Mouse (Mus musculus): Measurements from ENCODE around the gene Rs1. TPM values are rescaled to one million over a fixed set of nuclear protein-coding genes. Genes with fewer than 3 reads are reported as not detected.
"Not testable (repeated sequence)": the region's sequence is repeated elsewhere in the genome, so short reads cannot be mapped to it uniquely, and the experiment has no call there.

Gene Rs1
- polyA plus RNA-seq, 2 experiments: not detected

DNA sequence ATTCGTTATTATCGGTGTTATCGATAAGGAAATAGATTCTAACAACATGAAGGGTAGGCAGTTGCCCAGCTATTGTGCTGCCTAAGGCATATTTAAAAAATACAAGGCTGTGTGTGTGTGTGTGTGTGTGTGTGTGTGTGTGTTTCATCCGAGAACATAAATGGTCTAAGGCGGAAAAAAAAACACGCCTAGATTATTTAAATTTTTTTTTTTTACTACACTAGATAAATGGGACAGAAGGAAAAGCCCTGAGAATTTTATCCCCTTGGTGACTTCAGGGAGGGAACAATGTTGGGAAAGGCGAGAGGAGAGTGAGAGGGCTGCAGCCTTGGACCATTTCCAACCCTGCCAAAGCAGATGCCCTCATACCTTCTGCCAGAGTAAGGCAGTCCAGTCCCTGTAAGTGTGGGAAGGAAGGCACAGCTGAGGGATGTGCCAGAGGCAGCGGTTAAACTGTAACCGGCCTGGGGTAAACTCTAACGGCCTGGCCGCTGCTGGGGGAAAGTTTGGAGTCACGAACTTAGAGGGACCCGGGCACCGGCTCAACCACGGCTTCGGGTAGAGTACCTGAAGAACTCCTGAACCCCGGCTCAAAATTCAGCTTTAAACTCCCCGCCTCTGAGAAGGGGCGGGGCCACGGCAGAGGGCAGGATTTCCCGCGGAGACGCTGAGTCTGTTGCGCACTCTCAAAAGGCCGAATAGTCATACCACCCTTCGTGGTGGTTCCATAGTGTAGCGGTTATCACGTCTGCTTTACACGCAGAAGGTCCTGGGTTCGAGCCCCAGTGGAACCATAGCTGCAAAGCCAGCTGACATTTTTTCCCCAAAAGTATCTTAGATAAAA lies 2.2 kb upstream of the Rs1 start:
- no peaks in the 10 kb centered on the region for H3K9me3 ChIP-seq (ENCODE audit: control insufficient read depth, low read length)
- ATAC-seq (ENCODE audit: insufficient read depth): peak; percentile 94
- H3K4me2 ChIP-seq (ENCODE audit: low read depth): peak overlapping the region; percentile 53
- H3K27ac ChIP-seq: no peak overlapping the region
- H3K36me3 ChIP-seq (replicated peaks; ENCODE audit: control insufficient read depth, insufficient read depth, low read depth): no peaks in the 10 kb centered on the region
- peak overlapping the region; percentile 56 for H3K9ac ChIP-seq (replicated peaks)
- H3K27me3 ChIP-seq (ENCODE audit: control insufficient read depth, insufficient read depth, low read length): no peaks in the 10 kb centered on the region
- no peaks in the 10 kb centered on the region for H3K4me1 ChIP-seq (replicated peaks; ENCODE audit: control insufficient read depth in 2 of 2, insufficient read depth in 2 of 2, low read length in 1 of 2)
- peak overlapping the region; percentile 61 to 92 for H3K4me3 ChIP-seq (ENCODE audit: insufficient read depth in 1 of 2, low read depth in 2 of 2, low read length in 2 of 2)
- DNase-seq (ENCODE audit: low read depth in 3 of 3, low spot score in 3 of 3): peak; percentile 66 to 71 (median 67)
- 26% methylated on average over 30 of the region's 30 CpGs for WGBS (ENCODE audit: insufficient replicate concordance)
- no peak for TF ChIP-seq CTCF (IDR thresholded peaks at IDR 0.05; ENCODE audit: low read depth)
- no peak for TF ChIP-seq EP300 (IDR thresholded peaks at IDR 0.05; ENCODE audit: low read depth)

DNA sequence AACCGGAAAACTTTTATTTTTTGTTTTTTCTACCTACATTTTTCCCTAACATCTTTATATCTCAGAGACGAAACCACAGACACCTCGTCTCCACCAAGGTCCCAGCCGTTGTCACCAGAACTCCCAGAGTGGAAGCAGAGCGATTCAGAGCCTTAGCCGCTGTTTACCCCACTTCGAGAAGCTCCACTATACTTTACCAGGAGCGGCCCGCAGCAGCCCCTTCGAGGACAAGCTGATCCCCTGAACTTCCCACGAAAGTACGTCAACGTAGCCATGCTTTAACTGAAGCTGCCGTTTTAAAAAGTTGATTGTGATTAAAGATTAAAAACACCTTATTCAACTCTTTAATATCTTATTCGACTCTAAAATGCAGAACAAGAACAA lies 1.6 kb upstream of the Rs1 start:
- TF ChIP-seq CTCF (IDR thresholded peaks at IDR 0.05; ENCODE audit: low read depth) (no peak), EP300 (IDR thresholded peaks at IDR 0.05; ENCODE audit: low read depth) (no peak)
- Histone ChIP-seq H3K9ac (replicated peaks) (peak overlapping the region; percentile 56), H3K27ac (no peak overlapping the region), H3K27me3 (ENCODE audit: control insufficient read depth, insufficient read depth, low read length) (no peaks in the 10 kb centered on the region), H3K9me3 (ENCODE audit: control insufficient read depth, low read length) (no peaks in the 10 kb centered on the region), H3K4me1 (replicated peaks; ENCODE audit: control insufficient read depth in 2 of 2, insufficient read depth in 2 of 2, low read length in 1 of 2) (no peaks in the 10 kb centered on the region), H3K4me3 (ENCODE audit: insufficient read depth in 1 of 2, low read depth in 2 of 2, low read length in 2 of 2) (peak overlapping the region; percentile 61 to 92), H3K4me2 (ENCODE audit: low read depth) (peak overlapping the region; percentile 53), H3K36me3 (replicated peaks; ENCODE audit: control insufficient read depth, insufficient read depth, low read depth) (no peaks in the 10 kb centered on the region)
- DNase-seq (ENCODE audit: low read depth in 3 of 3, low spot score in 3 of 3): no peak
- 18% methylated on average over 15 of the region's 15 CpGs for WGBS (ENCODE audit: insufficient replicate concordance)
- peak; percentile 83 for ATAC-seq (ENCODE audit: insufficient read depth)

DNA sequence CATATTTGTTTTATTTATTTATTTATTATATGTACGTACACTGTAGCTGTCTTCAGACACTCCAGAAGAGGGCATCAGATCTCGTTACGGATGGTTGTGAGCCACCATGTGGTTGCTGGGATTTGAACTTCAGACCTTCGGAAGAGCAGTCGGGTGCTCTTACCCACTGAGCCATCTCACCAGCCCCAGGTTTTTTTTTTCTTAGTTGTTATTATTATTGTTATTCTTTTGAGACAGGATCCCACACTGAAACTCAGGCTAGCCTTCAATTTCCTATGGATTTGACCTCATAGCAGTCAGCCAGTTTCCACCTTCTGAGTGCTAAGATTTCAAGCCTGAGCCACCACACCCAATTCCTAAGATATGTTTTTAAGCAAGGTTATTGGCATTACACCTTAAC lies 1.8 kb downstream of the Rs1 start:
- not testable (repeated sequence) for H3K9ac ChIP-seq (replicated peaks); DNase-seq (ENCODE audit: low read depth in 3 of 3, low spot score in 3 of 3); H3K4me1 ChIP-seq (replicated peaks; ENCODE audit: control insufficient read depth in 2 of 2, insufficient read depth in 2 of 2, low read length in 1 of 2); H3K36me3 ChIP-seq (replicated peaks; ENCODE audit: control insufficient read depth, insufficient read depth, low read depth); H3K27me3 ChIP-seq (ENCODE audit: control insufficient read depth, insufficient read depth, low read length); H3K4me3 ChIP-seq (ENCODE audit: insufficient read depth in 1 of 2, low read depth in 2 of 2, low read length in 2 of 2); ATAC-seq (ENCODE audit: insufficient read depth); H3K27ac ChIP-seq; H3K9me3 ChIP-seq (ENCODE audit: control insufficient read depth, low read length); H3K4me2 ChIP-seq (ENCODE audit: low read depth)
- WGBS (ENCODE audit: insufficient replicate concordance): 68% methylated on average over 5 of the region's 5 CpGs

DNA sequence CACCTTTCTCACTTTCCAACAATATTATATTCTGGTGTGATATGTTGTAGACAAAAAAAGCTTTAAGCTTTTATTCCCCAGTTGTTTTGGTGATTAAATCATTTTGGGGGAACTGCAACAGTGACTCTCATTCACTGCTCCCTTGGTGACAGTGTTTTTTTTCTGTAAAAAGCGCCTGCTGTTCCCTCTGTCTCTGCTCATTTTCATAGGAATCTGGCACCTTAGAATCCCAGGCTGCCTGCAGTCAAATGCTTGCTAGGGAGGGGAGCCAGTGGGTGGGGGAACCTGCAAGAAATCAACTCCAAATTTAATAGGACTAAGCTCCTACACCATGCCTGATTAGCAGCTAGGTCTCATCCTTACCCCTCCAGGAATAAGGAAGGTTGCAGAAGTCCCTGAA lies 5.2 kb downstream of the Rs1 start:
- H3K4me1 ChIP-seq (replicated peaks; ENCODE audit: control insufficient read depth in 2 of 2, insufficient read depth in 2 of 2, low read length in 1 of 2): no peaks in the 10 kb centered on the region
- H3K36me3 ChIP-seq (replicated peaks; ENCODE audit: control insufficient read depth, insufficient read depth, low read depth): no peaks in the 10 kb centered on the region
- H3K4me3 ChIP-seq (ENCODE audit: insufficient read depth in 1 of 2, low read depth in 2 of 2, low read length in 2 of 2): no peak overlapping the region
- H3K9me3 ChIP-seq (ENCODE audit: control insufficient read depth, low read length): no peaks in the 10 kb centered on the region
- H3K9ac ChIP-seq (replicated peaks): no peak overlapping the region
- no peaks in the 10 kb centered on the region for H3K27me3 ChIP-seq (ENCODE audit: control insufficient read depth, insufficient read depth, low read length)
- WGBS (ENCODE audit: insufficient replicate concordance): 47% methylated on average over 1 of the region's 1 CpGs
- no peak overlapping the region for H3K4me2 ChIP-seq (ENCODE audit: low read depth)
- H3K27ac ChIP-seq: no peak overlapping the region
- TF ChIP-seq EP300 (IDR thresholded peaks at IDR 0.05; ENCODE audit: low read depth) (no peak), CTCF (IDR thresholded peaks at IDR 0.05; ENCODE audit: low read depth) (no peak)
- no peak for ATAC-seq (ENCODE audit: insufficient read depth)
- DNase-seq (ENCODE audit: low read depth in 3 of 3, low spot score in 3 of 3): no peak

DNA sequence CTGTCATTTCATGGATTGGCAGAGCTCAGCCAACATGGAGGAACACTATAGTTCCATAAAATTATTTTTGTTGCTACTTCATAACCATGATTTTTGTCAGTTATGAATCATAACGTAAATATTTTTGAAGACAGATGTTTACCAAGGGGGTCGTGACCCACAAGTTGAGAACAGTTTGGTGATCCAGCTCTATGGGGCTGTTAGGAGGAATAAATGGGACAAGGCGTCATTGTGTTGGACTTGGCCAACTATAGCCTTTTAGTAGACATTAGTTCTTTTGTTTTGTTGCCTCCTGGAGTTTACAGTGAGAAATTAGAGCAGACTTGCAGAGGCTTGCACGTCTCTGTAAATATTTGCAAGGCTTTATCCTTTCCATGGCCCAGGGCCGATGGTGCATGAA lies 14.5 kb downstream of the Rs1 start:
- no peaks in the 10 kb centered on the region for H3K9me3 ChIP-seq (ENCODE audit: control insufficient read depth, low read length)
- no peaks in the 10 kb centered on the region; the same call in 1 of the 2 replicates for H3K27me3 ChIP-seq (ENCODE audit: control insufficient read depth, insufficient read depth, low read length)
- no peak overlapping the region for H3K27ac ChIP-seq
- 68% methylated on average over 5 of the region's 5 CpGs for WGBS (ENCODE audit: insufficient replicate concordance)
- no peaks in the 10 kb centered on the region for H3K36me3 ChIP-seq (replicated peaks; ENCODE audit: control insufficient read depth, insufficient read depth, low read depth)
- H3K9ac ChIP-seq (replicated peaks): no peak overlapping the region
- no peaks in the 10 kb centered on the region for H3K4me1 ChIP-seq (replicated peaks; ENCODE audit: control insufficient read depth in 2 of 2, insufficient read depth in 2 of 2, low read length in 1 of 2)
- TF ChIP-seq CTCF (IDR thresholded peaks at IDR 0.05; ENCODE audit: low read depth): no peak
- TF ChIP-seq EP300 (IDR thresholded peaks at IDR 0.05; ENCODE audit: low read depth): no peak
- DNase-seq (ENCODE audit: low read depth in 3 of 3, low spot score in 3 of 3) (no peak), ATAC-seq (ENCODE audit: insufficient read depth) (no peak)
- no peak overlapping the region for H3K4me3 ChIP-seq (ENCODE audit: insufficient read depth in 1 of 2, low read depth in 2 of 2, low read length in 2 of 2)
- no peak overlapping the region for H3K4me2 ChIP-seq (ENCODE audit: low read depth)
